Mouse (Mus musculus): Measurements from ENCODE around the gene Hnrnpr. TPM values are rescaled to one million over a fixed set of nuclear protein-coding genes. Genes with fewer than 3 reads are reported as not detected.
A peak's percentile ranks its signal among the peaks of the same experiment; 100 is the strongest.

Hnrnpr gene
- 152 and 207 TPM in 2 replicates for polyA plus RNA-seq (2014; fragmentation: Nextera tagmentation; extraction: Ambion mirVana)

DNA sequence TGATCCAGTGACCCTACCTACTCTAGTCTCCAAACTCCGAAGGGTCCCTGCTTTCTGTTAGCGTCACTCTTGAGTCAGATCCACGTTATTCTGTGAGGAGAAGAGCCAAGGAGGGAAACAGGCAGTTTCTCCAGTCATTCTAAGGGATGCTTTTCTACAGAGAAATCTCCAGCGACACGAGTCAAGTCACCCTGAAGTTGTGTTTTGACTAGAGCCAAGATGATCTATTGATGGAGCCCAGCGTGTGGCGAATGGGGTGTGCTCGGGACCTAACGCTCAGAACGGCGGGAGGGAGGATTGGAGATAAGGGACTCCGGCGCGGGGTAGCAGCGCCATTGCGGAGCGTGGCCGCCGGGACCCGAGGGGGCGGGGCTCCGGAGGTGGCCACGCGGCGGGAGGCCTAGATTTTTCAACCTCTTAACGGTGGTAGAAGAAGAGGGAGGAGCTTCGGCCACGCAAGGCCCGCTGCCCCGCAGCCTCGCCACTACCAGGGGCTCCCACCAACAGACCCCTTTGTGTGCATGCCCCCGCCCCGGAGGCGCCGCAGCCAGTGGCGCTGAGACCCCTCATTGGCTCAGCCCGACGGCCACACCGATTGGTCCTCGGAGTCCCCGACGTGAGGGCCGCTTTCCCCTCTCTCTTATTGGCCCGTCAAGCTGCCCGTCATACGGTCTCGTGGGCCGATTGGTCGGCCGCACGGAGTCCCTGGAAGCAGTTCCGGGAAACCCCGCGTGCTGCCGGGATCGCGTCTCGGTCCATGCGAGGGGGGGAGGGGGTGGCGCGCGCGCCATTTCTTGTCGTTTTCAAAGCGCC, at the start of gene Hnrnpr:
TSS of gene Hnrnpr (plus strand) at position 714 of the 813 bp plus-strand sequence.
- ATAC-seq (ENCODE audit: low FRiP score, low TSS enrichment) (peak; percentile 99), DNase-seq (peak; percentile 99)
- peak within 1 kb of the TSS; percentile 87 for H3K4me2 ChIP-seq (ENCODE audit: low read length)
- under 1% methylated on average over 59 of the region's 65 CpGs for WGBS
- no peaks in the 10 kb centered on the region for H3K9me3 ChIP-seq (ENCODE audit: control insufficient read depth, low read length)
- peak within 1 kb of the TSS; percentile 98 for H3K27ac ChIP-seq (replicated peaks; ENCODE audit: low read depth, low read length)
- H3K36me3 ChIP-seq (ENCODE audit: control insufficient read depth, insufficient read depth, low read length), result no peaks in the 10 kb centered on the region
- no peaks in the 10 kb centered on the region for H3K27me3 ChIP-seq (ENCODE audit: control insufficient read depth, insufficient read depth, low read length)
- peak within 1 kb of the TSS; percentile 100 for H3K4me3 ChIP-seq (replicated peaks; ENCODE audit: low read depth, low read length)
- peak within 1 kb of the TSS; percentile 99 for H3K9ac ChIP-seq (replicated peaks; ENCODE audit: low read length)
- peaks cover 38% of the 10 kb centered on the region for H3K4me1 ChIP-seq (ENCODE audit: control insufficient read depth, insufficient read depth, low read length)

DNA sequence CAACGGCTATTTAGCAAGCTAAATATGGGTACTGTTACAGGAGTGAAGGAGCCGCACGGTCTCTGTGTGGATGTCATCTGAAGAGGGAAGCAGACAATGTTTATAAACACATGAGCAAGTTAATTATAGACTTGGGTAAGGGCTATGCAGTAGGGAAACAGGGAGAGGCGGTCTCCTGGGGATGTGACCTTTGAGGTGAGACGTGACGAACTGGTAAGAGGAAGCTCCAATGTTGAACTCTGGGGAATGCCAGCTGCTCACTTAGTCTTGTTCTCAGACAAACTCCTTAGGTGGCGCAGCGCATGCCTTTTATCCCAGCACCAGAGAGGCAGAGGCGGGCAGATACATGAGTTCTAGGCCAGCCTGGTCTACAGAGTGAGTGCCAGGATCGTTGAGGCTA, 48.8 kb upstream of the Hnrnpr start:
- H3K9me3 ChIP-seq (ENCODE audit: control insufficient read depth, low read length), result no peaks in the 10 kb centered on the region
- WGBS, result 88% methylated on average over 10 of the region's 10 CpGs

DNA sequence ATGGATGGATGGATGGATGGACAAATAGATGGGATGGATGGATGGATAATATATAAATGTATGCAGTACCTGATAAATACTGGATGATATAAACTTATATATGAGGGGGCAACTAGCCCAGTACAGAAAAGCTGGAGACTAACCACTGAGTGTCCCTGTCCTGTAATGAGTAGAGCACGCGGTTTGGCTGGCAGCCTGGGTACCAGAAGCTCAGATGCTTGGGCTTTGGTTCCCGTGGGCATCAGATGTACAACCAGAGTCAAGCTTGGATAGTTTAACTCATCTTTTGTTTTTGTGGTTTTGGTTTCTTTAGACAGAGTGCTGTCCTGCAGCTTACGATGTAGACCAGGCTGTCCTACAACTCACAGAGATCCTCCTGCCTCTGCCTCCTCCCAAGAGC, 47.2 kb upstream of the Hnrnpr start:
- H3K4me2 ChIP-seq (ENCODE audit: low read length), result no peak overlapping the region
- 96% methylated on average over 4 of the region's 4 CpGs for WGBS
- no peak overlapping the region for H3K9ac ChIP-seq (replicated peaks; ENCODE audit: low read length)
- H3K36me3 ChIP-seq (ENCODE audit: control insufficient read depth, insufficient read depth, low read length), result no peaks in the 10 kb centered on the region
- H3K27ac ChIP-seq (replicated peaks; ENCODE audit: low read depth, low read length), result no peak overlapping the region
- DNase-seq, result no peak
- H3K4me1 ChIP-seq (ENCODE audit: control insufficient read depth, insufficient read depth, low read length), result no peaks in the 10 kb centered on the region
- H3K27me3 ChIP-seq (ENCODE audit: control insufficient read depth, insufficient read depth, low read length), result no peaks in the 10 kb centered on the region
- no peak overlapping the region for H3K4me3 ChIP-seq (replicated peaks; ENCODE audit: low read depth, low read length)
- ATAC-seq (ENCODE audit: low FRiP score, low TSS enrichment), result no peak
- no peaks in the 10 kb centered on the region for H3K9me3 ChIP-seq (ENCODE audit: control insufficient read depth, low read length)

More for the DNA sequence above, 48.8 kb upstream of the Hnrnpr start:
- Histone ChIP-seq H3K27me3 (ENCODE audit: control insufficient read depth, insufficient read depth, low read length) (no peaks in the 10 kb centered on the region), H3K4me1 (ENCODE audit: control insufficient read depth, insufficient read depth, low read length) (no peaks in the 10 kb centered on the region), H3K27ac (replicated peaks; ENCODE audit: low read depth, low read length) (no peak overlapping the region), H3K4me3 (replicated peaks; ENCODE audit: low read depth, low read length) (no peak overlapping the region), H3K4me2 (ENCODE audit: low read length) (no peak overlapping the region), H3K9ac (replicated peaks; ENCODE audit: low read length) (no peak overlapping the region), H3K36me3 (ENCODE audit: control insufficient read depth, insufficient read depth, low read length) (no peaks in the 10 kb centered on the region)
- no peak for DNase-seq
- no peak for ATAC-seq (ENCODE audit: low FRiP score, low TSS enrichment)

DNA sequence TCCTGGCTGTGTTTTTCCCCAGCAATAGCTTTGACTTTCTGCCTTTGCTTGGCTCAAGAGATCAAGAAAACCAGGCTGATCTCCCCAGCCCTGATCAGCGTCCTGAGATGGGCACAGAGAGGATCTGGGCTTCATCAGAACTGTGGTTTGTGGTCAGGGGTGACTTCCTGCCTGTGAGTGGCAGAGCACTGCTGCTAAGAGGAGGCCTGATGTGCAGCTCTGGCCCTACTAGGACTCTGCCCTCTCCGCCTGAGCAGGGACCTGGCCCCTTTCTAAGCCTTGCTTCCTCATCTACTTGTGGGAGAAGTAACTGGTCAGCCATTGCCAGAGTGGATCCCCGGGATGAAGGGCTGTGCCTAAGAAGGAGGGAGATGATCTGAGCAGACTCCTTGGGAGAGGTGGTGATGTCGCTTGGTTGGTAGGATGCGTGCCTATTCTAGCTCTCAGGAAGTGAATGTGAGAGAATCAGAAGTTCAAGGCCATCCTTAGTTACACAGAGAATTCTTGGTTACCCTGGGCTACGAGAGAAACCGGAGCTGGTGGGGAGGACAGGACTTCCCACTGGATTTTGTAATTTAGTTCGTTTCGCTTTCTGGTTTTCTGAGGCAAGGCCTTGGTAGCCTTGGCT, 43.9 kb upstream of the Hnrnpr start:
- 88% methylated on average over 9 of the region's 9 CpGs for WGBS

GRCm38 (mm10) chr4:136268912-136269311, 41.8 kb upstream of the Hnrnpr start:
- Histone ChIP-seq H3K4me1 (ENCODE audit: control insufficient read depth, insufficient read depth, low read length) (no peaks in the 10 kb centered on the region), H3K4me2 (ENCODE audit: low read length) (no peak overlapping the region), H3K27ac (replicated peaks; ENCODE audit: low read depth, low read length) (no peak overlapping the region), H3K9me3 (ENCODE audit: control insufficient read depth, low read length) (peaks cover 8% of the 10 kb centered on the region), H3K9ac (replicated peaks; ENCODE audit: low read length) (no peak overlapping the region), H3K4me3 (replicated peaks; ENCODE audit: low read depth, low read length) (no peak overlapping the region), H3K36me3 (ENCODE audit: control insufficient read depth, insufficient read depth, low read length) (no peaks in the 10 kb centered on the region), H3K27me3 (ENCODE audit: control insufficient read depth, insufficient read depth, low read length) (no peaks in the 10 kb centered on the region)
- no peak for DNase-seq
- no peak for ATAC-seq (ENCODE audit: low FRiP score, low TSS enrichment)
- WGBS, result 93% methylated on average over 1 of the region's 1 CpGs

More for the DNA sequence above, 43.9 kb upstream of the Hnrnpr start:
- no peak overlapping the region for H3K4me2 ChIP-seq (ENCODE audit: low read length)
- no peak overlapping the region for H3K9ac ChIP-seq (replicated peaks; ENCODE audit: low read length)
- H3K9me3 ChIP-seq (ENCODE audit: control insufficient read depth, low read length), result no peaks in the 10 kb centered on the region
- ATAC-seq (ENCODE audit: low FRiP score, low TSS enrichment) (no peak), DNase-seq (no peak)
- H3K4me1 ChIP-seq (ENCODE audit: control insufficient read depth, insufficient read depth, low read length), result no peaks in the 10 kb centered on the region
- no peaks in the 10 kb centered on the region for H3K36me3 ChIP-seq (ENCODE audit: control insufficient read depth, insufficient read depth, low read length)
- no peak overlapping the region for H3K27ac ChIP-seq (replicated peaks; ENCODE audit: low read depth, low read length)
- no peaks in the 10 kb centered on the region for H3K27me3 ChIP-seq (ENCODE audit: control insufficient read depth, insufficient read depth, low read length)
- H3K4me3 ChIP-seq (replicated peaks; ENCODE audit: low read depth, low read length), result no peak overlapping the region

DNA sequence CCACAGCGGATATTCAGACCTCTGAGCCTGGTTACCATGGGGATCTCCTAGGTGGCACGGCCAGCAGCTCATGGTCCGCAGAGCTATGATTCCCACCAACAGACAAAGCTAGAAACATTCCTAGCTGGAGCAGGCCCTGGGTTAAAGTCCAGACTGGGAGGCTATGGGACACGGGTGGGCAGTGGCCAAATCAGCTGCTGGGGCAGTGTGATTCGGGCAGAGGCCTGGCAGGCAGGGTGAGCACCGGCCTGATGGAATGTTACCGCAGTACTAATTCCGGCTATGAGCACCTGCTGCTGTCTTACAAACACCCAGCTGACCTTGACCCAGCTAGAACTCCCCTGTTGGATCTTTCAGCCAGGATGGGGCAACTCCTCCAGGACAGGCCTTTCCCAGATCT, 40.1 kb upstream of the Hnrnpr start:
- no peak for ATAC-seq (ENCODE audit: low FRiP score, low TSS enrichment)
- Histone ChIP-seq H3K4me1 (ENCODE audit: control insufficient read depth, insufficient read depth, low read length) (no peaks in the 10 kb centered on the region), H3K4me3 (replicated peaks; ENCODE audit: low read depth, low read length) (no peak overlapping the region), H3K9ac (replicated peaks; ENCODE audit: low read length) (no peak overlapping the region), H3K27ac (replicated peaks; ENCODE audit: low read depth, low read length) (no peak overlapping the region), H3K4me2 (ENCODE audit: low read length) (no peak overlapping the region), H3K36me3 (ENCODE audit: control insufficient read depth, insufficient read depth, low read length) (no peaks in the 10 kb centered on the region), H3K27me3 (ENCODE audit: control insufficient read depth, insufficient read depth, low read length) (no peaks in the 10 kb centered on the region), H3K9me3 (ENCODE audit: control insufficient read depth, low read length) (peaks cover 11% of the 10 kb centered on the region)
- WGBS, result 76% methylated on average over 8 of the region's 8 CpGs
- DNase-seq, result no peak

DNA sequence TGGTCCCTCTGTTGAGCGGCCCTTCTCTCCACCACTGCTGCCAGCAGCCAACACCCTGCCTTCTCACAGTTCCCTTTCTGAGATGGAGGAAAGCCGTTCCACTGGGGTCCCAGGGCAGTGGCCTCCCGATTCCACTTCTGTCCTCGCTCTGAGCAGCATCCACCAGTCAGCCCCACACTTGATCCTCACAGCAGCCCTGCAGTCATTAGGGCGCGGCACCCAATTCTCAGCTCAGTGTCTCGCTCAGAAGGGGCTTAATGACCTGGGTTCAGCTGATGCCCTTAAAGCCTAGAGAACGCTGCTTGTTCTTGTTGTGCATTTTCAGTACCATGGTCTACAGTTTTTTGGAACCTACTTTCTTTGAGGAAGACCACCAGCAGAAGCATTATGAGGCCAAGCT, 29.6 kb upstream of the Hnrnpr start:
- WGBS, result 87% methylated on average over 8 of the region's 8 CpGs
- Histone ChIP-seq H3K4me2 (ENCODE audit: low read length) (no peak overlapping the region), H3K4me3 (replicated peaks; ENCODE audit: low read depth, low read length) (no peak overlapping the region), H3K4me1 (ENCODE audit: control insufficient read depth, insufficient read depth, low read length) (peaks cover 27% of the 10 kb centered on the region), H3K36me3 (ENCODE audit: control insufficient read depth, insufficient read depth, low read length) (no peaks in the 10 kb centered on the region), H3K9ac (replicated peaks; ENCODE audit: low read length) (no peak overlapping the region), H3K27ac (replicated peaks; ENCODE audit: low read depth, low read length) (no peak overlapping the region), H3K9me3 (ENCODE audit: control insufficient read depth, low read length) (no peaks in the 10 kb centered on the region), H3K27me3 (ENCODE audit: control insufficient read depth, insufficient read depth, low read length) (no peaks in the 10 kb centered on the region)
- DNase-seq (no peak), ATAC-seq (ENCODE audit: low FRiP score, low TSS enrichment) (no peak)

- ATAC-seq (ENCODE audit: low FRiP score, low TSS enrichment) (no peak), DNase-seq (no peak)
- H3K36me3 ChIP-seq (ENCODE audit: control insufficient read depth, insufficient read depth, low read length), result no peaks in the 10 kb centered on the region
- H3K4me3 ChIP-seq (replicated peaks; ENCODE audit: low read depth, low read length), result no peak overlapping the region
- no peak overlapping the region for H3K27ac ChIP-seq (replicated peaks; ENCODE audit: low read depth, low read length)
- 65% methylated on average over 9 of the region's 9 CpGs for WGBS
- H3K27me3 ChIP-seq (ENCODE audit: control insufficient read depth, insufficient read depth, low read length), result no peaks in the 10 kb centered on the region
- no peak overlapping the region for H3K4me2 ChIP-seq (ENCODE audit: low read length)
- peaks cover 29% of the 10 kb centered on the region for H3K4me1 ChIP-seq (ENCODE audit: control insufficient read depth, insufficient read depth, low read length)
- no peak overlapping the region for H3K9ac ChIP-seq (replicated peaks; ENCODE audit: low read length)
- H3K9me3 ChIP-seq (ENCODE audit: control insufficient read depth, low read length), result no peaks in the 10 kb centered on the region
These were observed 29.1 kb upstream of the Hnrnpr start for GRCm38 (mm10) chr4:136281611-136282010.

Measured in midbrain, embryonic 14.5 days (tissue).